Mouse (Mus musculus) kidney, adult 8-10 months (tissue): ENCODE data around the gene Pced1b.

Experiments used
- DNase-seq, 2 experiments: peaks; one replicate each; pipeline ENCODE4 v3.0.0; 2022

Gene Pced1b

GRCm38 (mm10) chr15:97258483-97259230 lies 11.8 kb downstream of the Pced1b start:
- DNase-seq, result no peak

- no peak for DNase-seq
Measured at GRCm38 (mm10) chr15:97259300-97259699, 12.4 kb downstream of the Pced1b start.

DNA sequence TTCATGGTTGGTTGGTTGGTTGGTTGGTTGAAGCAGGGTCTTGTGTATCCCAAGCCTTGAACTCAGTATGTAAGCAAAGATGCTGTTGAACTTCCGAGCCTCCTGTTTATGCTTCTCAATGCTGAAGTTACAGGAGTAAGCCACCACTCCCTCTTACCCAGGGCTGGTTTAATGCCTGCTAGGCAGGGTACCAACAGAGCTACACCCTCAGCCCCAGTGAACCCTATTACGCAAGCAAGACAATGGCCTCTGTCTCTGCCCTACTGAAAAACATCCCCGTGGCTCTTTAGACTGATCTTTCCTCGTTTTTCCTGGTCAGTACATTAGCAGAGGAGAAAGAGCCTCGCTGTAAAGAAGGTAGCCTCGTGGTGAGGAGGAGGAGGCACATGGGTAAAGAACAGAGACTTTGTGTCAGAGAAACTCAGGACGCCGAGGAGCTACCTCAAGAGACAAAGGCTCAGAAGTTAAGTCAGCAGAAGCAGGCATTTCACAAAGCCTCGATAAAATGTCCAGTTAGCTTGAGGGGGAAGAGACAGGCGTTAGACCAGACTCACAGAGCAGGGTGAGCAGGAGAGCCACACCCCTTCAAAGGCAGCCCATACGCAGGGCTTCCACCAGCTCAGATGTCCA lies 13.2 kb downstream of the Pced1b start:
- no peak for DNase-seq

DNA sequence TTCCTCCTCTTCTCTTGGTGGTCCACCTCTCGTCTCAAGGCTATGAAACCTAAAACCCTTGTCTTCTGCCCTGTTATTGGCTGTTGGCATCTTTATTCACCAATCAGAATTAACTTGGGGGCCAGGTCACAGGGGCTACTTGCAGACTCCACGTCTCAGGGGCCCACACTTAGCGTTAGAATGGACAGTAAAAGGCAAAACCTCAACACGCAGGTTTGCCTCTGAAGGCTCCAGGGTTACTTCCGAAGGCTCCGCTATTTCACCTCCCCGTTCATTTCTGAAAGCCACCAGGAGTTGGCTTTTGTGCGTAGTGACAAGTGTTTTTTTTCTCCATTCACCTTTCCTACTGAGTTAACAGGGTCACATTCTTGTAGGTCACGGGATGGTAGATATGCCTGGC lies 15.3 kb downstream of the Pced1b start:
- DNase-seq, result no peak

DNA sequence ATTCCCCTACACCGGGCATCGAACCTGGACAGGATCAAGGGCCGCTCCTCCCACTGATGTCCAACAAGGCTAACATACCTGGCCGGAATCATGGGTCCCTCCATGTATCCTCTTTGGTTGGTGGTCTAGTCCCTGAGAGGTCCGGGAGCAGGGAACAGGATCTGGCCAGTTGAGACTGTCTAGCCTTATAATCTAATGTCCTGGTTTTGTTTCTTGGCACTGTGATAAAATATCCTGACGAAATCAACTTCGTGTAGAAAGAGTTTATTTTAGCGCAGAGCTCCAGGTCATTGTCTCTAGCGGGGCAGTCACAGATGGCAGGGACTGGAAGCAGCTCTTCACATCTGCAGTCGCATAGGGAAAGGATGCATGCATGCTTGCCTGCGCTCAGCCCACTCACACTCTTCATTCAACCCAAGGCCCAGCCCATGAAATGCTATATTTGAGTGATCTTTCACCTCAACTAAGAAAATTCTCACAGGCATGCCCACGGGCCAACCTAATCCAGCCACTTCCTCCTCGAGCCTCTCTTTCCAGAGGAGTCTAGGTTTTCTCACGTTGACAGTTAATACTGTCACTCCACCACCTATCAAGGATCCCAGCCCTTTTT lies 19.4 kb downstream of the Pced1b start:
- no peak for DNase-seq

- no peak for DNase-seq
Measured at GRCm38 (mm10) chr15:97267094-97267695, 20.3 kb downstream of the Pced1b start.

GRCm38 (mm10) chr15:97271985-97272697 lies 25.2 kb downstream of the Pced1b start:
- DNase-seq, result no peak

- no peak for DNase-seq
Measured at GRCm38 (mm10) chr15:97272831-97273230, 25.9 kb downstream of the Pced1b start.

- DNase-seq, result no peak
Measured at GRCm38 (mm10) chr15:97275626-97276395, 28.9 kb downstream of the Pced1b start.

- DNase-seq, result no peak
Measured at GRCm38 (mm10) chr15:97276660-97277153, 29.8 kb downstream of the Pced1b start.

DNA sequence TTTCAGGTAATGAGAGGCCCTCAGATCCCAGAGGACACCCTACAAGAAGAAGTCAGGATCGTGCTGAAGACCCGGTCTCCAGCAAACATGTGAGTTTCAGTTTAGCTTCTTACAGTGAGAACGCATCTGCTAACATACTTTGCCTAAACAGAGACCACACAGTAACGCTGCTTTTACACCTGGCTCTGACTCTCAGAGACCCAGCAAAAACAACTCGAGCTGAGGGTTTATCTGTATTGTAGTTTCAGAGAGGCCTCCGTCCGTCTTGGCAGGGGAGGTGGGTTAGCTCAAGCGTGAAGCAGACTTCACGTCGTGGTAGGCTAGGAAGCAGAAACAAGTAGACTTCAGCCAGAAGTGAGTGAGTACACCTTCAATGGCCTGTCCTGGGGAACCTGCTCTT lies 30.4 kb downstream of the Pced1b start:
- DNase-seq, result no peak

DNA sequence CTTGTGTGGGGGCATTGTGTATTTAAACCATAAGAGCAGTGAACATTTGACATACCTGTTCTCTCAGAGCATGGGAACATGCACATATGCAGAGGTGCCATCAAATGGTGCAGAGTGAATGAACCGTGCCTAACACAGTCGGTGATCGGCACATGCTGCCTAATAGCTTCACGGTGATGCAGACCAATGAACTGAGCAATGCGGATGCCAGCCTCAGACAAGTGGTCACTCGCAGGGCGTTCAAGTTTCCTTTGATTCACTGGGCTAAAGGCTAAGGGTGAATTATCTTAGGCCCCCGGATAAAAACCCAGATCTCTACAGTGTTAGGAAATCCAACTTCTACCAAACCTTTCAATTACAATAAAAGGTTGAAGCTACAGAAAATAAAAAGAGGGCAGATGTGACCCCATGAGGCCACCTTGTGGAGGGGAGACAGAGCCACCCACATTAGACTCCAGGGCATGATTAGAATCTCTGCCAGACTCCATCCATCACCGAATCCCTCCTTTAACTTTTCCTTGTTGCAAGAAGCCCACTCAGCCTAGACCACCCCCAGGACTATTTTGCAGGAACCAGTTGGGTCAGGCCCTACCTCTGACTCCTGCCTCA lies 31.5 kb downstream of the Pced1b start:
- DNase-seq, result no peak

- no peak for DNase-seq
Measured at GRCm38 (mm10) chr15:97280131-97280530, 33.2 kb downstream of the Pced1b start.

DNA sequence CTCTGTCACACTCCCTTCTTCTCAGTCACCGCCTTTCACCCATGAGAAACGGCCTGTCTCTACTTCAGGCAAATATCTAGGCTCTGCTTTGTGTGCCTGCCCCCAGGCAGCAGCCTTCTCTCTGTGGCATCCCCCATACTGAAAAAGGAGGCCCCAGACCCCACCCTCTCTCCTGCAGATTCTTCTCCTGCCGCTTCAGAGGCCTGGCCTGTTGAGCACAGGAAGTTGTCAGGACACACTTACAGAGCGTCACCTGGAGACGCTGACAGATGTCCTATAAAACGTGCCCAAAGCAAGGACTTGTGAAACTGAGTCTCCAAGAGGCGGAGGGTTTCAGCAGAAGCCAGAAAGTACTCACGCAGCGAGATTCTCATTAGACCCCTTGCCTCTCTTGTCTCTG lies 33.9 kb downstream of the Pced1b start:
- no peak for DNase-seq

DNA sequence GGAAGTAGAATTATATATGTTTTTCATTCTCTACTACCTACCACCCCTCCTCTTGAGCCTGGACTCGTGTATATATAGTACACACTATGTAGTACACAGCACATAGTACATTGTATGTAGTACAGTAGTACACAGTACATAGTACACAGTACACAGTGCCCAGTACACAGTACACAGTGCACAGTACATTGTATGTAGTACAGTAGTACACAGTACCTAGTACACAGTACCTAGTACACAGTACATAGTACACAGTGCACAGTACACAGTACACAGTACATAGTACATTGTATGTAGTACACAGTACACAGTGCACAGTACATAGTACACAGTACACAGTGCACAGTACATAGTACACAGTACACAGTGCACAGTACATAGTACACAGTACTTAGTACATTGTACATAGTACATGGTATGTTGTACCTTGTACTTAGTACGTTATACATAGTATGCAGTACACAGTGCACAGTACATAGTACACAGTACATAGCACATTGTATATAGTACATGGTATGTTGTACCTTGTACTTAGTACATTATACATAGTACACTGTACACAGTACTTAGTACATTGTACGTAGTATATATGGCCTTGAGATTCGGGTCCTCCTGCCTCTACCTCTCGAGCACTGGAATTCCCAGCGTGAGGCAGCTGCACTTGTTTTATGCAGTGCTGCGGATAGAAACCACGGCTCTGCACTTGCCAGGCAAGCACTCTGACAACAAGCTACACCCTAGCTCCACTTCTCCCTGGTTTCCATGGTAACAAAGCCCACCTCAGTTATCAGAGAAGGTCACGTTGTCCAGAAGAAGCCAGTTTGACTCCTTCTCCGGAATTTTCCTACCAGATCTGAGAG lies 35.0 kb downstream of the Pced1b start:
- DNase-seq, result no peak

DNA sequence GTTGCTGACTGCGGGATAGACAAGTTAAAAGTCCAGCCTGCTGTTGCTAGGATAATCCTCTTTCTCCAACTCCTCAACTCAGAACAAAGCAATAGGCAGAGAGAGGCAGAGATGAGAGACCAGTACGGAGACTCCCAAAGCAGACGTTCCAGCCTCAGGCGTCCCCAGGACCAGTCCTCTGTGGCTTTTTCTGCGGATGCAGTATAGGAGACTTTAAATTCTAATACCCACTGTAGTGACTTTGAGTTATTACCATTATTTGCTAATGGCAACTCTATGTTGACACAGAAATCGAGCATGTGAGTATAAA lies 35.6 kb downstream of the Pced1b start:
- DNase-seq, result no peak

DNA sequence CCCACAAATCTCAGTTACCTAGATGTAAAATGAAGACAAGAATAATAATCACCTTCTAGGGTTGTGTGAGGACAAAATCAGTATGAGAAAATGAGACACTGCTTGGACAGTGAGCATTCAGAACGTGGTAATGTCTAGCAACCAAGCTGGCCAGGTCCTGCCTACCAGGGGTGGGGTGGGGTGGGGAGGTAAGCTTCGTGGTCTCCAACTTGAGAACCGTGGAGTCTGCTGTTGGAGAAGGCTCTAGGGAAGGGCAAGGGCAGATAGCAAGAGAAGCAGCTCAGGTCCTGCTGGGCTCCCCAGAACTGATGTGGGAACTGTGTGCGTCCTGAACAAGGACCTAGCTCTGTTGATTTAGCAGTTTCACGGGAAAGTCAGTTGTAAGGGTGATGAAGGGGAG lies 37.3 kb downstream of the Pced1b start:
- no peak for DNase-seq

DNA sequence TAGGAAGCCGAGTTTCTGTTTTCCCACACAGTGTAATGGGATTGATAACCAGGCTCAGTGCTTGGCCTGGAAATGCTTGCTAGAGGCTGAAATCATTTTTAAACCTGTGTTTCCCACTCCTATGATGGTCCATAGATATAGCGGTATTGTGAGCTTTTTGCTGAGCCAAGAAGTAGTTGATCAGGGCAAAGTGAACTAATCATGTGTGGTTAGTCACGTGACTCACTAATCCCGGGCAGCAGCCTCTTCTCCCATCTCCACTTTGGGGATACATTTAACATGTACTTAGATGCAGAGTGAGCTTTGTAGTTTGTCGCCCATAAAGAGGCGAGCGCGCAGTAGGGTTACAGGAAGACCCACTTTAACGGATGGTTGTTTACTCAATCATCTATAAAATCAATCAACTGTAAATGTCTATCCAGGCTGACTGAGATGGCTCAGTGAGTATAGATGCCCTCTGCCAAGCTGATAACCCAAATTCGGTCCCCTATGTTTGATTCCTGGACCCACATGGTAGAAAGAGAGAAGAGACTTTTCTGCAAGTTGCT lies 38.8 kb downstream of the Pced1b start:
- DNase-seq, result no peak

DNA sequence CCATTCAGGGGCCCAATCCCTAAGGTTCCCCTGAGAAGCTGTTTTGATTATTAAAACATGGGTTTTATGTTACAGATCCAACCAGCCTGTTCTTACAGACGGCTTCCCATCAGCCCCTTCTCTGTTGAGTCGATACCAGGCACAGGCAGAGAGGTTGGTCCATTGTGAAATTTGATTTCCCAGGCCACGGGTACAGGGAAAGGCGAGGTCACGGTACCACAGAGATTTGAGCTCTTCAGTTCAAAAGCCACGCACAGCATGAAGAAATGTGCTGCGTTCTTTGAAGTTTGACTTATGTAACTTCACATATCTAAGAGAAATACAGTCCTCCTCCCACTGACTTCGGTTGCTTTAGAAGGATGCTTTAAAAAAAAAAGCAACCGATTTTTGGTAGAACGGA lies 39.8 kb downstream of the Pced1b start:
- DNase-seq, result no peak

DNA sequence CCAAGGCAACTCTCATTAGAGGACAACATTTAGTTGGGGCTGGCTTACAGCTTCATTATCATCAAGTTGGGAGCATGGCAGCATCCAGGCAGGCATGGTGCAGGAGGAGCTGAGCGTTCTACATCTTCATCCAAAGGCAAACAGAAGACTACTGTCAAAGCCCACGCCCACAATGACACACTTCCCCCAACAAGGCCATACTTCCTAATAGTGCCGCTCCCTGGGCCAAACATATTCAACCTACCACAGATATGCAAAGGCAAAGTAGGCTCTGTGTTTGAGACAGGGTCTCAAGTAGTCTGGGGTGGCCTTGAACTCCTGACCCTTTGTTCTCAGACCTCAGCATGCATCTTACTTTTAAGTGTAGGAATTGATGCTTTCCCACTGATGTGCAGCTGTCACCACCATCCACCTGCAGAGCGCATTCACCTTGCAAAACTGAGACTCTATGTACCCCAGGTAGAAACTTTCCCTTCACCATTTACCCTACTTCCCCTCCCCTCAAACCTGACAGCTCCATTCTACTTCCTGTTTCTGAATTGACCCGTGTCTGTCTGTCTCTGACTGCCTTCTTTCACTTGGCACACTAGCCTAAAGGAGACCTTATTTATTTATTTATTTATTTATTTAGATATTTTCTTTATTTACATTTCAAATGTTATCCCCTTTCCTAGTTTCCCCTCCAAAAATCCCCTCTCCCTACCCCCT lies 40.7 kb downstream of the Pced1b start:
- no peak for DNase-seq
